Mouse (Mus musculus): ENCODE results near the gene Hand1.

Hand1 gene

DNA sequence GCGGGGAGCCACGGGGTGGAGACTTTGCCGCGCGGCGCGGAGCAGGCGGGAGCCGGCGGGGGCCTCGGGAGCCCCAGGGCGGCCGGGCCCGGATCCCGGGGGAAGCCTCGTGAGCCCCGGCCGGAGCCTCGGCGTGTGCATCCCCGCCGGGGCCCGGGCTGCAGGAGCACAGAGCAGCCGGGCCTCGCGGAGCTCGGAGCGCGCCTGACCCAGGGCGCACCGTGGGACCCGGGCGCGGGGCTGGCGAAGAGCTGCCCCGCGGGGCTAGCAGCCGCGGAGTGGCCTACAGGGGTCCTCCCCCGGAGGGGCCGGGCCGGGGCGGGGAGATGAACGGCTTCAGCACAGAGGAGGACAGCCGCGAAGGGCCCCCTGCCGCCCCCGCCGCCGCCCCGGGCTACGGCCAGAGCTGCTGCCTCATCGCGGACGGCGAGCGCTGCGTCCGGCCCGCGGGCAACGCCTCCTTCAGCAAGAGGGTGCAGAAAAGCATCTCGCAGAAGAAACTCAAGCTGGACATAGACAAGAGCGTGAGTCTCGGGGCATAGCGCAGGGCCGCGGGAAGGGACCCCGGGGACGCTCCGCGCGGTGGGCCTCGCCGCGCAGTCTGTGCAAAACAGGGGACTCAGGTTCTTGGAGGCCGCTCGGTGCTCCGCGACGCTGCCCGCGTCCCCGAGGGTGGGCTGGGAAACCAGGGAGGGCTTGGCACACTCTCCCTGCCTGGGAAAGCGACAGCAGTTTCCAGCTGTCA, 30.7 kb downstream of the Hand1 start:
- DNase-seq = peak; percentile 43 to 58

DNA sequence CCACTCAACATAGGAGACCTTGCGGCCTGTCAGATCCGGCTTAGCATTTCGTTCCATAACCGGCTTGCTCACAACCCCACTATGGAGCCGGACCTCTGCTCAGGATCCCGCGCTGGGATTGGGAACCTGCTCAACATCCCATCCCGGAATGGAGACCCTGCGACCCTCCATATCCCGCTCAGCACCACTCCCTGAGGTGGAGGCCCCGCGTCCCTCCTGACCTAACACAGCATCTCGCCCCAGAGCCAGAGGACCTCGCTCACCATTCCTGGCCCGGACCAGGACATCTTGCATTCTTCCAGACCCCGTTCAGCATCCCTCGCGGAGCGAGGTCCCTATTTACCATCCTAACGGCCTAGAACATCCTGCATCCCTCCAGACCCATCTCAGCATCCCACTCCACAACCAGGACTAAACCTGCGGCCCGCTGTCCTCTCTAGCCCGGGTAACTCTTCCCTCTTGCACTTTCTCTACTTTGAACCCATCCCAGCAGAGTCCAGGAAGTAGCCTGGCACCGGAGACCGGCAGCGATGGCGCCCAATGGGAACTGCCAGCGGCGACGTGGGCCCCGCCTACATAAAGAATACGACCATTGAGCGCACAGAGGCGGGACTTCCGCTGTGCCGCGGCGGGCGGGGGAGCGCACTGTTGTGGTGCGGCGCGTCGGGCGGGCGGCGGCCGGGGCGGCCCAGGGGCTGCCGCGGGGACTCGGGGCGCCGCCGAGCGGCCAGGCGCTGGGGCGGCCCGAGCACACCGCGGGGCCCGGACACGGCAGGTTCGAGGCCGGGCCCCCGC, 31.4 kb downstream of the Hand1 start, which contains the start of gene Sap30l:
Gene Sap30l, plus strand, starts transcription at position 667 of the 795 bp plus-strand sequence.
- peak; percentile 97 for DNase-seq

DNA sequence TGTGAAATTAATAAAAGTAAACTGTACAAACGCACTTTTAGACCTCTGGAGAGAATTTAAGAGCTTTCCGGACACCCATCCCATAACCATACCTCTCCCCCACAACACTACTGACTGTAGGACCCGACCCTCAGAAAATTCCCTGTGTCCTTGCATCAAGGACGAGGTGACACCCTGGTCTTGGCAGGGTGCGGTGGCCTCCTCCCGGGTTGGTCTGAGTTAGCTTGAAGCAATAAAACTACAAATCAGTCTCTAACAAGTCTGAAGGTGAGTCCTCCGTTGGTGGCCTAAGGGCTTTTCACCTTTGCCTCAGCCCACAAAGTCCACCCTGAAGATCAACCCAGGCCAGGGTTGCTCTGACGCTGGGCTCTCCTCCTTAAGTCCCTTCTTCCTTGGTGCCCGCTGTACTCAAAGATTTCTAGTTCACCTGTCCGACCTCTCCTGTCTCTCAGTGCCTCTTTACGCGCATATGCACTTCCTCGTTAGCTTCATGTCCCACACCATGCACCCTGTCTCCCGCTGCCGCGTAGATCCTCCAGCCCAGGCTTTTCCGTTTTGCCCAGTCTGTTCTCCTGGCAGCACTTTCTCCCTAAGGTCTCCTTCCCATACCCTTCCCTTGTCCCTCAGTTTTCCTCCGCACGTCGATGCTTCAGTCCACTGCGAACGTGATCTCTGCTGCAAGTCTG, 32.2 kb downstream of the Hand1 start:
- DNase-seq = no peak

DNA sequence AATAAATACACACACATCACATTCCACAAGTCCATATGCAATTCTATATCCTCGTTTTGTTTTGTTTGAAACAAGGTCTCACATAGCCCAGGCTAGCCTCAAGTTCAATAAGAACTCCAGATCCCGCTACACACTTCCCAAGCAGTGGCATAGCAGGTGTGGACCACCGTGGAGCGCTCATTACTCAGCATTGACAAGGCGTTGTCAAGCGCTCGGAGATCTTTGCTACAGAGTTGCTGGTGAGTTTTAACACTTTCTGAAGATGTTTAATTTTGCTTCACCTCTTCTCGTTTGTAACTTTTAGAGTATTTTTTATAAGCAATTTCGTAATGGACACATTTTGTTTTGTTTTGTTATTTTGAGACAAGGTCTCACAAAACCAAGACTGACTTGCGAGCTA, 33.2 kb downstream of the Hand1 start:
- no peak for DNase-seq

DNA sequence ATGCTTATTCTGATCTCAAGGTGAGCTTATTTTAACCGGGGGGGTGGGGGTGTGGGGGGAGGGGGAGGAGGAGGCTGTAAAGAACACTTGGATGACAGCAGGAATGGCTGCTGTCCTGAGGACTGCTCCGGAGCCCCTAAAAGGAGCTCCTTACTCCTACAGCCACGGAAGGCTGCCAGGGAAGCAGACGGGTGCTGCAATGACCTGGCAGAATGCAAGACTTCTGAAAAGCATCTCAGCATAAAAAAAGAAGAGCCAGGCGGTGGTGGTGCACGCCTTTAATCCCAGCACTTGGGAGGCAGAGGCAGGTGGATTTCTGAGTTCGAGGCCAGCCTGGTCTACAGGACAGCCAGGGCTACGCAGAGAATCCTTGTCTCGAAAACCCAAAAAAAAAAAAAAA, 34.8 kb downstream of the Hand1 start:
- no peak for DNase-seq

DNA sequence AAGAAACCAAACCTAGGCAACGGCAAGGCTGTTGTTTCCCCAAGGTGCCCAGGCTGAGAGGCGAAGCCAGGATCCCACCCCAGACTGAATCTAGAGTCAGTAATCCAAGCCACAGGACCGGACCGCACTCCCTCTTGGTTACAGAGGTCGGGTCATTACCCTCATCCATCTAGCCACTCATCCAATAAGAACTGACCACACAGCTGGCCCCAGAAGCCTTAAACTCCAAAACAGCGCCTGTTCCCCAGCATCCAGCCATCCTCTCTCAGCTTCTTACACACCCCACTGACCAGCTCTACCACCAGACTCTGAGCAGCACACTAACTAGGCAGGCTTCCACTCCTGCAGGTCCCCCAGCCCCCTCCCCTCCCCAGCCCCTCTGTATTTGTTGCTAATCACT, 37.5 kb downstream of the Hand1 start:
- DNase-seq = no peak

DNA sequence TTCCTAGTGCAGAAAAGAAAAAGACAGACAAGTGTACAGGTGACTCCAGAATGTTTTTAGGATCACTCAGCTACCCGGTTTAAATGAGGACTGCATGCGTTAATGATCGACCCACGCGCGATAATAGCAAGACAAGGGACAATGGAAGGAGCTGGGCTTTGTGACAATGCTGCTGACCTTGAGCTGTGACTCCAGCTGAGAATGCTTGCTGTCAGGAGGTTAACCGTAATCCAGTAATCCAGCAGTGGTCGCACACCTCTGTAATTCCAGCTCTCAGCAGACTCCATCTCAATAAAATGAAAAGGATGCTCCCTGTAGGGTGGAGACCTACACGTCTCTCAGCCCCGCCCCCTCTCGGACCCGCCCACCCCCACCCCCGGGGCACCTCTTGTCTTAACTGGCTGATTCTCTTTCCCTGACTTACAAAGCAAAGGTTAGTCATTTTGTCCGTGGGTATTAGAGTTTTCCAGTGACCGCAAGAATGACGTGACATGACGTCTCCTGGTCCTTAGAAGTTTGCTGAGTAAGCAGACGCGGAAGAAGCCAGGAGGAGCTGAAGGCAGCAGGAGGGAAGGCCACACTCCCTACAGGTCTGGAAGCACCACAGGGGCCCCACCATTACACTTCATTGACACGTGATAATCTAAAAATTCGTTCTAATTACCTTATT, 41.6 kb downstream of the Hand1 start:
- no peak for DNase-seq

DNA sequence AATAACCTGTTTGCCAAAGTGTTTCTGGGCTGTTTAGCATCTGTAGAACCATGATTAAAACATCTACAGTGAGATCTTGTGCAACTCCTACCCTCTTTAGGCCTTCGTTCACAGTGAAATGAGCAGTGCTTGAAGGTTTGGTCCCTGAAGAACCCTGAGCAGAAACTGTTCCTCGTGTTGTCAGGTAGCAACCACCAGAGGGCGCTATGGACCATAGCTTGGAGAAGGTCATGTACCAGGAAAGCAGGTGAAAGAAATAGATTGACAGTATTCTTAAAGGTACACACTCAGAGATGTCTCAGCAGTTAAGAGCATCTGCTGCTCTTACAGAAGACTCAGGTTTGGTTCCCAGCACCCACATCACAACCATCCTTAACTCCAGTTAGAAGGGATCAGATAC, 44.7 kb downstream of the Hand1 start:
- DNase-seq = peak; percentile 37 to 60

DNA sequence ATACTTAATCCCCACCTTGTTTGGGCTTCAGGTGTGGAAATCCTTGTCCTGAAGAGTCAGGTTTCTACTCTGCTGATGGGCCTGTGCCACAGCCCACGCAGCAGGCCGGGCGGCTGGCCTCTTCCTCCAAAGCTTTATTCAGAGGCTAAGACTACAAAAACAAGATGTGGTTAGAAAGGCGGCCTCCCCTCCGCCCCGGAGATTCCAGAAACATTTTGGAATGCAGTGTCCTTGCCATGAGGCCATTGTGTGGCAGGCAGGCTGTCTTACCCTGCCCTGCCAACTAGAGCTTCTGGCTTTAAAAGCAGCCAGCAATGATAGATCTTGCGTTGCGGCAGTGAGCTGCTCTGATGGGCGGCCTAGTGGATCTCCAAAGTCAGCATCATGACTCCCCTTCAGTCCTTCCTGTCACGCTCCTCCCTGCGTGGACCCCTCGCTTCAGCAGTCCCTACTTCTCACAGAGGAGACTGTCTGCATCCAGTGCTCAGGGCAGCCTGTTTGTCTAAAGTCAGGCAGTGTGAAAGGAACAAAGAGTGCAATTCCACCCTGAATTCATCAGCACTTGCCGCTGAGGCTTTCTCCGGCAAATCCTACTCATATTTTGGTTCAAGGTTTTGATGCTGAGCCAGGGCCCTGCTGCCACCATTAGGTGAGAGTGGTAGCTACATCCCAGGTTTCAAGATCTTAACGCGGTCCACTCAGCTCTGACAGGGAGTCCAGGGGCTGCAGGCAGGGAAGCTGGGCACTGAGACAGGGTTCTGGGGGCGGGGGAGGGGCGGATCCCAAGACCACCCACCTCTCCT, 45.8 kb downstream of the Hand1 start:
- no peak for DNase-seq

DNA sequence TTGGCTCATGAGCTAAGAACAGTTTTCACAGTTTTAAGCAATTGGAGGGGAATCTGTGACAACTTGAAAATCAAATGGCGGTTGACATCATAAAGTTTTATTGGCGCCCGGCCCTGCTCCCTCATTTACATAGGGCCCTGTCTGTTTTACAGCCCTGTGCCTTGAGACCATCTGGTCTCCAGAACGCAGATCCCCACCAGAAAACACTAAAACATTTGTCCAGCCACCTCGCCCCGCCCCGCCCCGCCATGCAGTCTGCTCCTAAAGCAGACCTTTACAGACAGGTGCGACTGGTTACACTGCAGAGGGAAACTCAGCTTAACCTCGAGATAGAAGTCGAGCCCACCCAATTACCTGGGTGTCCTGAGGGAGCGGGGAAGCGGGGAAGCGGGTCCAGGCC, 52.8 kb downstream of the Hand1 start:
- DNase-seq = no peak
